Mouse (Mus musculus): ENCODE results near the gene Cfap206. TPM values are rescaled to one million over a fixed set of nuclear protein-coding genes. Genes with fewer than 3 reads are reported as not detected.

The Cfap206 gene
- total and polyA plus RNA-seq, 3 experiments = 0.16 to 0.47 TPM; not detected in 1

- intact Hi-C loops (cut with DNase I) = loop anchor here (5.0 kb wide), 1 partner anchor 221 kb away; no protein-coding TSS in a partner anchor
- Histone ChIP-seq H3K9ac (ENCODE audit: low read depth, low read length) (no peak overlapping the region), H3K4me3 (no peak overlapping the region), H3K4me1 (ENCODE audit: control insufficient read depth, insufficient read depth, low read length) (no peaks in the 10 kb centered on the region), H3K36me3 (ENCODE audit: control insufficient read depth, insufficient read depth, low read length) (no peaks in the 10 kb centered on the region), H3K27ac (no peak overlapping the region), H3K27me3 (ENCODE audit: control insufficient read depth, insufficient read depth, low read length) (no peaks in the 10 kb centered on the region), H3K79me2 (replicated peaks; ENCODE audit: control insufficient read depth, insufficient read depth, low read length) (no peaks in the 10 kb centered on the region)
- WGBS = 55% methylated on average over 5 of the region's 5 CpGs
- DNase-seq = peak; percentile 27 to 39
- TF ChIP-seq POLR2A (IDR thresholded peaks at IDR 0.05; ENCODE audit: insufficient read depth, low read depth, low read length) = no peak
- peak; percentile 64 for TF ChIP-seq CTCF (IDR thresholded peaks at IDR 0.05)
- TF ChIP-seq EP300 (IDR thresholded peaks at IDR 0.05; ENCODE audit: insufficient read depth, low read depth, low read length) = no peak
Observed at GRCm38 (mm10) chr4:34701528-34701927, 28.5 kb downstream of the Cfap206 start.

- Histone ChIP-seq H3K4me1 (ENCODE audit: control insufficient read depth, insufficient read depth, low read length) (no peaks in the 10 kb centered on the region; the same call in none of the 2 replicates), H3K4me3 (no peak overlapping the region), H3K27ac (no peak overlapping the region), H3K9ac (ENCODE audit: low read depth, low read length) (no peak overlapping the region), H3K36me3 (ENCODE audit: control insufficient read depth, insufficient read depth, low read length) (no peaks in the 10 kb centered on the region), H3K27me3 (ENCODE audit: control insufficient read depth, insufficient read depth, low read length) (peaks cover 1% of the 10 kb centered on the region; the same call in 1 of the 2 replicates), H3K79me2 (replicated peaks; ENCODE audit: control insufficient read depth, insufficient read depth, low read length) (no peaks in the 10 kb centered on the region)
- no peak for DNase-seq
- WGBS = 74% methylated on average over 3 of the region's 3 CpGs
- no peak for TF ChIP-seq CTCF (IDR thresholded peaks at IDR 0.05)
- TF ChIP-seq POLR2A (IDR thresholded peaks at IDR 0.05; ENCODE audit: insufficient read depth, low read depth, low read length) = no peak
- TF ChIP-seq EP300 (IDR thresholded peaks at IDR 0.05; ENCODE audit: insufficient read depth, low read depth, low read length) = no peak
- intact Hi-C loops (cut with DNase I) = loop anchor here (5.0 kb wide), 3 partner anchors 71 to 199 kb away; partner anchors contain the start of gene Akirin2
Observed at GRCm38 (mm10) chr4:34688021-34688420, 42.0 kb downstream of the Cfap206 start.

- 1% methylated on average over 65 of the region's 65 CpGs for WGBS
- H3K27me3 ChIP-seq (ENCODE audit: control insufficient read depth, insufficient read depth, low read length) = peaks cover 1% of the 10 kb centered on the region; the same call in 1 of the 2 replicates
Observed at GRCm38 (mm10) chr4:34686874-34687567, 43.0 kb downstream of the Cfap206 start, which contains the start of gene Slc35a1. Gene Slc35a1 (minus strand): TSS chr4:34687438.

GRCm38 (mm10) chr4:34680530-34680929 lies 49.5 kb downstream of the Cfap206 start:
- Histone ChIP-seq H3K9ac (ENCODE audit: low read depth, low read length) (no peak overlapping the region), H3K4me1 (ENCODE audit: control insufficient read depth, insufficient read depth, low read length) (no peaks in the 10 kb centered on the region), H3K4me3 (no peak overlapping the region), H3K27ac (no peak overlapping the region), H3K36me3 (ENCODE audit: control insufficient read depth, insufficient read depth, low read length) (no peaks in the 10 kb centered on the region), H3K27me3 (ENCODE audit: control insufficient read depth, insufficient read depth, low read length) (no peaks in the 10 kb centered on the region), H3K79me2 (replicated peaks; ENCODE audit: control insufficient read depth, insufficient read depth, low read length) (no peaks in the 10 kb centered on the region)
- intact Hi-C loops (cut with DNase I) = no loop called here
- DNase-seq = no peak
- WGBS = 87% methylated on average over 5 of the region's 5 CpGs
- TF ChIP-seq POLR2A (IDR thresholded peaks at IDR 0.05; ENCODE audit: insufficient read depth, low read depth, low read length) (no peak), CTCF (IDR thresholded peaks at IDR 0.05) (peak; percentile 15; the same call in 1 of the 2 replicates), EP300 (IDR thresholded peaks at IDR 0.05; ENCODE audit: insufficient read depth, low read depth, low read length) (no peak)

More at GRCm38 (mm10) chr4:34686874-34687567, 43.0 kb downstream of the Cfap206 start, which contains the start of gene Slc35a1:
- H3K9ac ChIP-seq (ENCODE audit: low read depth, low read length) = peak within 1 kb of the TSS; percentile 97
- peak within 1 kb of the TSS; percentile 88 for H3K27ac ChIP-seq
- peak within 1 kb of the TSS; percentile 78 for H3K4me3 ChIP-seq
- peak; percentile 96 for DNase-seq
- no peaks in the 10 kb centered on the region for H3K36me3 ChIP-seq (ENCODE audit: control insufficient read depth, insufficient read depth, low read length)
- H3K4me1 ChIP-seq (ENCODE audit: control insufficient read depth, insufficient read depth, low read length) = no peaks in the 10 kb centered on the region; the same call in none of the 2 replicates
- H3K79me2 ChIP-seq (replicated peaks; ENCODE audit: control insufficient read depth, insufficient read depth, low read length) = no peaks in the 10 kb centered on the region
- TF ChIP-seq POLR2A (IDR thresholded peaks at IDR 0.05; ENCODE audit: insufficient read depth, low read depth, low read length) (peak; percentile 74), CTCF (IDR thresholded peaks at IDR 0.05) (peak; percentile 27), EP300 (IDR thresholded peaks at IDR 0.05; ENCODE audit: insufficient read depth, low read depth, low read length) (peak; percentile 65; the same call in 1 of the 2 replicates)
- intact Hi-C loops (cut with DNase I) = loop anchor here (1.0 to 5.0 kb wide), 4 partner anchors 70 to 200 kb away; partner anchors contain the start of genes Akirin2 and Smim8

- H3K27ac ChIP-seq = no peak overlapping the region
- TF ChIP-seq EP300 (IDR thresholded peaks at IDR 0.05; ENCODE audit: insufficient read depth, low read depth, low read length) (no peak), CTCF (IDR thresholded peaks at IDR 0.05) (no peak), POLR2A (IDR thresholded peaks at IDR 0.05; ENCODE audit: insufficient read depth, low read depth, low read length) (no peak)
- H3K4me3 ChIP-seq = no peak overlapping the region
- H3K9ac ChIP-seq (ENCODE audit: low read depth, low read length) = no peak overlapping the region
- no peaks in the 10 kb centered on the region for H3K4me1 ChIP-seq (ENCODE audit: control insufficient read depth, insufficient read depth, low read length)
- H3K36me3 ChIP-seq (ENCODE audit: control insufficient read depth, insufficient read depth, low read length) = peaks cover 1% of the 10 kb centered on the region; the same call in 1 of the 2 replicates
- intact Hi-C loops (cut with DNase I) = no loop called here
- H3K27me3 ChIP-seq (ENCODE audit: control insufficient read depth, insufficient read depth, low read length) = no peaks in the 10 kb centered on the region
- DNase-seq = no peak
- no peaks in the 10 kb centered on the region for H3K79me2 ChIP-seq (replicated peaks; ENCODE audit: control insufficient read depth, insufficient read depth, low read length)
- 44% methylated on average over 5 of the region's 5 CpGs for WGBS
Observed at GRCm38 (mm10) chr4:34673721-34674120, 56.3 kb downstream of the Cfap206 start.

- H3K4me3 ChIP-seq = no peak overlapping the region
- no peak for TF ChIP-seq EP300 (IDR thresholded peaks at IDR 0.05; ENCODE audit: insufficient read depth, low read depth, low read length)
- no peak for TF ChIP-seq POLR2A (IDR thresholded peaks at IDR 0.05; ENCODE audit: insufficient read depth, low read depth, low read length)
- TF ChIP-seq CTCF (IDR thresholded peaks at IDR 0.05) = no peak
- no peaks in the 10 kb centered on the region for H3K4me1 ChIP-seq (ENCODE audit: control insufficient read depth, insufficient read depth, low read length)
- H3K36me3 ChIP-seq (ENCODE audit: control insufficient read depth, insufficient read depth, low read length) = peaks cover 3% of the 10 kb centered on the region
- no peaks in the 10 kb centered on the region for H3K79me2 ChIP-seq (replicated peaks; ENCODE audit: control insufficient read depth, insufficient read depth, low read length)
- no peak overlapping the region for H3K9ac ChIP-seq (ENCODE audit: low read depth, low read length)
- H3K27me3 ChIP-seq (ENCODE audit: control insufficient read depth, insufficient read depth, low read length) = no peaks in the 10 kb centered on the region
- intact Hi-C loops (cut with DNase I) = no loop called here
- WGBS = 82% methylated on average over 5 of the region's 5 CpGs
- H3K27ac ChIP-seq = no peak overlapping the region
- no peak for DNase-seq
Observed at GRCm38 (mm10) chr4:34667923-34668322, 62.1 kb downstream of the Cfap206 start.
